Mouse (Mus musculus): ENCODE results near the gene Ankrd54. TPM values are rescaled to one million over a fixed set of nuclear protein-coding genes. Genes with fewer than 3 reads are reported as not detected.

The Ankrd54 gene
- polyA plus RNA-seq, 1 experiment from 2014 or later: 49.7 TPM

DNA sequence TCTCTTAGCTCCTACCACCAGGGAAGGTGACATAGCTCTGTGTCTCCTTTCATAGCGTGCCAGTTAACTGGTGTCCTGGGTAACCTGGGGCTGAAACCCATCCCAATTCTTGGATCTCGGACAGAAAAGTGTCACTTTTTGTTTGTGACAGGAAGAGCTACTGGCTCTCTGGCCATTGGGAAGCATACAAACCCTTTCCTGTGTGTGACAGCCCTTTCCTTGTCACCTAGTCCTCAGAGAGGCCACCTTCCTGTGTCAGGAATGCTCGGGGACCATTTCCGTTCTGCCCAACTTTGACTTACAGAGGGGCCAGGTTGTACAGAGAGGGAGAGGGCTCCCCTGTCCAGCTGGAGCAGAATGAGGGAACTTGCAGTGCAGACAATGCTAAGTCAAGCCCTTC lies 36.8 kb upstream of the Ankrd54 start:
- H3K9ac ChIP-seq: no peak overlapping the region
- peaks cover 2% of the 10 kb centered on the region; the same call in 1 of the 2 replicates for H3K36me3 ChIP-seq
- H3K4me3 ChIP-seq (replicated peaks): no peak overlapping the region
- peaks cover 32% of the 10 kb centered on the region for H3K4me1 ChIP-seq
- peak overlapping the region; percentile 88; the same call in 1 of the 2 replicates for H3K27ac ChIP-seq
- H3K4me2 ChIP-seq: no peak overlapping the region
- no peaks in the 10 kb centered on the region for H3K27me3 ChIP-seq (replicated peaks)
- no peak for ATAC-seq (ENCODE audit: insufficient read depth, low FRiP score, low read depth)
- 72% methylated on average over 4 of the region's 4 CpGs for WGBS
- H3K9me3 ChIP-seq: no peaks in the 10 kb centered on the region

DNA sequence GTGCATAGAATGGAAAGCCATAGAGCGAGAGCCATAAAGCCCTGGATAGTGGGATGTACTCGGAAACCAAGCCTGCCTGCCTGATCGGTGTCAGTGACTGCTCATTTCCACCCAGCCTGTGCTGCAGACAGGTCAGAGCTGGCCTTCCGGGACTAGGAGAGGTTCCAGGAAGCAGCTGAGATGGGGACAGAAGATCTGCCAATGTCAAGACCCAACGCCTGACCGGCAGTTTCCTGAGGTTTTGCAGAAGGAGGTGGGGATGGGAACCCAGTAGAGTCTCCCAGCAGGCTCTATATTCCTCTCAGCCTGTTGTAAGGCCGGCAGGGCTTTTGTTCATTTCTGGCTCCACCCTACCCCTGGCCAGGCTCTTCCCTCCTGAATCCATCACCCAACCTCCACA lies 36.2 kb upstream of the Ankrd54 start:
- H3K27me3 ChIP-seq (replicated peaks): no peaks in the 10 kb centered on the region
- peaks cover 32% of the 10 kb centered on the region for H3K4me1 ChIP-seq
- no peak overlapping the region for H3K4me3 ChIP-seq (replicated peaks)
- WGBS: 55% methylated on average over 7 of the region's 7 CpGs
- no peak for ATAC-seq (ENCODE audit: insufficient read depth, low FRiP score, low read depth)
- H3K9me3 ChIP-seq: no peaks in the 10 kb centered on the region
- H3K9ac ChIP-seq: no peak overlapping the region
- no peak overlapping the region for H3K4me2 ChIP-seq
- peaks cover 8% of the 10 kb centered on the region for H3K36me3 ChIP-seq
- H3K27ac ChIP-seq: peak overlapping the region; percentile 88

DNA sequence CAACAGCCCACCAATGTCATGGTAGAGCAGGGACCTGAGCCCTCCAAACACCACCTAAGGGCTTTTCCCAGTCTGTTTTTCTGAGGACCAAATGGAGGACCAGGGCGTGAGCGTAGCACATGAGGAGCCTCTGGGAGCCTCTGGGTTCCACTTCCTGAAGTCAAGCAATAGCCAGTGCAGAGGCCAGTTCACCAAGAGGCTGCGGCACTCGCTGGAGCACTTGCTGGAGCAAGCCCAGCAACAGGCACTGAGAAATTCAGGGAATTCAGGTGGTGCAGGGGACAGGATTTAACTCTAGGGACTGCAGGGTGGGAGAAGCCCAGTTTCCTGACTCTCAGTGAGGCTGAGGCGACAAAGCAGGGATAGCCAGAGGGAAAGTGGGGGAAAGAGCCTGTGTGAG lies 35.5 kb upstream of the Ankrd54 start:
- H3K4me2 ChIP-seq: 0 out of 2 replicates have a peak overlapping the region, but pooled peaks have one; percentile 6
- peaks cover 14% of the 10 kb centered on the region for H3K36me3 ChIP-seq
- WGBS: 62% methylated on average over 5 of the region's 5 CpGs
- no peak overlapping the region for H3K9ac ChIP-seq
- H3K4me1 ChIP-seq: peaks cover 32% of the 10 kb centered on the region
- H3K4me3 ChIP-seq (replicated peaks): no peak overlapping the region
- ATAC-seq (ENCODE audit: insufficient read depth, low FRiP score, low read depth): no peak
- H3K27me3 ChIP-seq (replicated peaks): no peaks in the 10 kb centered on the region
- H3K27ac ChIP-seq: peak overlapping the region; percentile 88
- H3K9me3 ChIP-seq: no peaks in the 10 kb centered on the region

DNA sequence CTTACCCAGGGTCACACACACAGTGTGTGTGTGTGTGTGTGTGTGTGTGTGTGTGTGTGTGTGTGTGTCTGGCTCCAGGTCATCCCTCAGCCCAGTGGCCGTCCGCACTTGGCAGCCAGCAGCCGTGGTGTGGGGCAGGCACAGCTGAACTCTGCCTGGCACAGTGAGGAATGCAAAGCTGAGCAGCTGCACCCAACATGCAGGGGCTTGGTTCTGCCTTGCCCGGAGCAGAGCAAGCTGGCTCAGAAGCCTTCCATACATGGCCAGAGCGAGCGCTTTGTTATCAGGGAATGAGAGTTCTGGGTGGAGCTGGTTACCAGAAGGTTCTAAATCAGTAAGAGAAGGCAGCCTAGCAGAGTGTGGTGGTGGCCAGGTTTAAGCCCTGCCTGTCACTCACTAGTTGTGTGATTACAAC lies 34.9 kb upstream of the Ankrd54 start:
- peaks cover 15% of the 10 kb centered on the region for H3K36me3 ChIP-seq
- ATAC-seq (ENCODE audit: insufficient read depth, low FRiP score, low read depth): peak; percentile 58
- no peaks in the 10 kb centered on the region for H3K9me3 ChIP-seq
- no peak overlapping the region for H3K9ac ChIP-seq
- WGBS: 15% methylated on average over 6 of the region's 6 CpGs
- H3K27ac ChIP-seq: peak overlapping the region; percentile 88
- H3K4me3 ChIP-seq (replicated peaks): no peak overlapping the region
- H3K4me2 ChIP-seq: peak overlapping the region; percentile 6
- peaks cover 33% of the 10 kb centered on the region for H3K4me1 ChIP-seq
- H3K27me3 ChIP-seq (replicated peaks): no peaks in the 10 kb centered on the region

GRCm38 (mm10) chr15:79097135-79097534 lies 34.4 kb upstream of the Ankrd54 start:
- no peak for ATAC-seq (ENCODE audit: insufficient read depth, low FRiP score, low read depth)
- H3K9ac ChIP-seq: no peak overlapping the region
- H3K9me3 ChIP-seq: no peaks in the 10 kb centered on the region
- H3K4me2 ChIP-seq: peak overlapping the region; percentile 6; the same call in 1 of the 2 replicates
- no peak overlapping the region for H3K4me3 ChIP-seq (replicated peaks)
- H3K4me1 ChIP-seq: peaks cover 35% of the 10 kb centered on the region
- 20% methylated on average over 2 of the region's 2 CpGs for WGBS
- peak overlapping the region; percentile 88 for H3K27ac ChIP-seq
- no peaks in the 10 kb centered on the region for H3K27me3 ChIP-seq (replicated peaks)
- peaks cover 16% of the 10 kb centered on the region for H3K36me3 ChIP-seq

DNA sequence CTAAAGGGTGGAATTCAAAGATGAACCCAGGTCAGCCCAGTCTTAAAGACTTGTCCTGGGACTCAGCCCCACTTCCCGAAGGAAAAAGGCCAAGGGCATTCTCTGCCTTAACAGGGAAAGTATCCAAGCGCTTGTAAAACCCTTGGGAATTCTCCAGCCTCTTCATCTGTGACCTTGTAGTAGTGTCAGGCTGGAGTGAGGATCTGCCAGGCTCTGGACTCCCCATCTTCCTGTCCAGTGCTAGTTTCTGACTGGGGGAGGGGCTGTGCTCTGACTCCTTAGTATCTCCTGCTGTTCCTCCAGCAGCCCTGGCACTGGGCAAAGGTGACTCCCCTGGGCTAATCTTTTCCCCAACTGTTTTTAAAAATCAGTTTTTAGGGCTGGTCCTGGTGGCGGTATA lies 33.9 kb upstream of the Ankrd54 start:
- WGBS: 46% methylated on average over 3 of the region's 3 CpGs
- peaks cover 38% of the 10 kb centered on the region for H3K4me1 ChIP-seq
- H3K36me3 ChIP-seq: peaks cover 21% of the 10 kb centered on the region
- no peak overlapping the region for H3K4me3 ChIP-seq (replicated peaks)
- no peak overlapping the region for H3K9ac ChIP-seq
- no peak for ATAC-seq (ENCODE audit: insufficient read depth, low FRiP score, low read depth)
- H3K9me3 ChIP-seq: no peaks in the 10 kb centered on the region
- H3K4me2 ChIP-seq: no peak overlapping the region
- no peaks in the 10 kb centered on the region for H3K27me3 ChIP-seq (replicated peaks)
- H3K27ac ChIP-seq: peak overlapping the region; percentile 88

GRCm38 (mm10) chr15:79095483-79095882 lies 32.8 kb upstream of the Ankrd54 start:
- Histone ChIP-seq H3K27ac (no peak overlapping the region), H3K4me1 (peaks cover 34% of the 10 kb centered on the region), H3K4me3 (replicated peaks) (no peak overlapping the region), H3K9ac (no peak overlapping the region), H3K36me3 (peaks cover 25% of the 10 kb centered on the region), H3K27me3 (replicated peaks) (no peaks in the 10 kb centered on the region), H3K9me3 (no peaks in the 10 kb centered on the region), H3K4me2 (no peak overlapping the region)
- 88% methylated on average over 5 of the region's 5 CpGs for WGBS
- no peak for ATAC-seq (ENCODE audit: insufficient read depth, low FRiP score, low read depth)

DNA sequence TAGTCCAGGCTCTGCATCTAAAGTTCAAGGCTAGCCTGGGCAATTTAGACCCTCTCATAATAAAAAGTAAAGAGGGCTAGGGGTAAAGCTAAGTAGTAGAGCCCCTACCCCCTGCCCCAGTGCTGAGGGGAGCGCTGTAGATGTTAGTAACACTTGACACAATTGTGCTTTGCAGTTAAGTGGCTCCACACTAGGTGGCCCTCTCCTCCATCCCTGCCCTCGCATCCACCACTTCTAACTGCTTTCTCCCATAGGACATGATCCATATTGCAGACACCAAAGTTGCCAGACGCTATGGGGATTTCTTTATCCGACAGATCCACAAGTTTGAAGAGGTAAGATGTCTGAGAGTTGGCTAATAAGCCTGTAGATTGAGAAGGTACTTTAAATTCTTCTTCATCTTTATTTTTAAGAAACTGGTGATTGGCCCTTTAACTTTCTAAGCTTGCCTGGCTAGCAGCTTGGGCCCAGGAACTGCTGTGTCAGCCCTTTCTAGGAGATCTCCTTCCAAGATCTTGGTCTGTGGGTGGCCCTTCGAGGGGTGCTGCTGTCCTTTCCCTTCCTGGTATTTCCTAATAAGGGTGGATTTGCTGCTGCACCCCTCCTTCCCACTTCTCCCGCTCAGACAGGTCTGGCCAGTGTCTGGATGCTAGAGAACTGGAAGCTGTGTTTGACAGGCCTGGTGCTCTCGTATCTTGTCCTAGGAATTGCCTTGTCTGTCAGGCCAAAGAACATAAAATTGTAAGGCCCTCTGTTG lies 30.6 kb upstream of the Ankrd54 start:
- 51% methylated on average over 7 of the region's 7 CpGs for WGBS

GRCm38 (mm10) chr15:79092284-79092683 lies 29.6 kb upstream of the Ankrd54 start:
- Histone ChIP-seq H3K27ac (peak overlapping the region; percentile 67; the same call in 1 of the 2 replicates), H3K9me3 (no peaks in the 10 kb centered on the region), H3K36me3 (peaks cover 47% of the 10 kb centered on the region), H3K27me3 (replicated peaks) (no peaks in the 10 kb centered on the region), H3K4me1 (peaks cover 16% of the 10 kb centered on the region), H3K9ac (no peak overlapping the region), H3K4me2 (no peak overlapping the region), H3K4me3 (replicated peaks) (no peak overlapping the region)
- ATAC-seq (ENCODE audit: insufficient read depth, low FRiP score, low read depth): no peak
- WGBS: 75% methylated on average over 6 of the region's 6 CpGs

More for the DNA sequence above, 30.6 kb upstream of the Ankrd54 start:
- H3K4me3 ChIP-seq (replicated peaks): no peak overlapping the region
- no peak overlapping the region for H3K4me2 ChIP-seq
- H3K36me3 ChIP-seq: peaks cover 41% of the 10 kb centered on the region
- no peak overlapping the region for H3K9ac ChIP-seq
- H3K9me3 ChIP-seq: no peaks in the 10 kb centered on the region
- no peaks in the 10 kb centered on the region for H3K27me3 ChIP-seq (replicated peaks)
- peak; percentile 45; the same call in 1 of the 2 replicates for ATAC-seq (ENCODE audit: insufficient read depth, low FRiP score, low read depth)
- H3K4me1 ChIP-seq: peaks cover 25% of the 10 kb centered on the region
- peak overlapping the region; percentile 67 for H3K27ac ChIP-seq

DNA sequence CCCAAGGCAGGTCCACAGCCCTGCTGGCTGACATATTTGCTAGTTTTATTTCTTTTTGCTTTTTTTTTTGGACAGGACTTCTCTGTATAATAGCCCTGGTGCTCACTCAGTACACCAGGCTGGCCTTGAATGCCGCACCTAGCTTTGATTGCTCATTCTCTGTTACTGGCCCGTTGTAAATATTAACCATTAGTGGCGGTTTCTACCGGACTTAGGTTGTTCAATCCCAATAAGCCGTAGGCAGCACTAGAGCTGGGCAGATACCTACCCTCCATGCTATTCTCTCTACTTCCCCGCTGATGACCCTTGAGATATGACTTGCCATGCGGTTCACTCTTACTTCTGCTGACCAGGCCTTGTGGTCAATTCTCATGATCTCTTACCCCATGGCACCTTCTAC lies 16.9 kb upstream of the Ankrd54 start:
- Histone ChIP-seq H3K27ac (no peak overlapping the region), H3K4me1 (peaks cover 12% of the 10 kb centered on the region), H3K4me2 (no peak overlapping the region), H3K4me3 (replicated peaks) (no peak overlapping the region), H3K9ac (no peak overlapping the region), H3K27me3 (replicated peaks) (no peaks in the 10 kb centered on the region), H3K9me3 (no peaks in the 10 kb centered on the region), H3K36me3 (peaks cover 77% of the 10 kb centered on the region)
- ATAC-seq (ENCODE audit: insufficient read depth, low FRiP score, low read depth): no peak
- 84% methylated on average over 7 of the region's 7 CpGs for WGBS

DNA sequence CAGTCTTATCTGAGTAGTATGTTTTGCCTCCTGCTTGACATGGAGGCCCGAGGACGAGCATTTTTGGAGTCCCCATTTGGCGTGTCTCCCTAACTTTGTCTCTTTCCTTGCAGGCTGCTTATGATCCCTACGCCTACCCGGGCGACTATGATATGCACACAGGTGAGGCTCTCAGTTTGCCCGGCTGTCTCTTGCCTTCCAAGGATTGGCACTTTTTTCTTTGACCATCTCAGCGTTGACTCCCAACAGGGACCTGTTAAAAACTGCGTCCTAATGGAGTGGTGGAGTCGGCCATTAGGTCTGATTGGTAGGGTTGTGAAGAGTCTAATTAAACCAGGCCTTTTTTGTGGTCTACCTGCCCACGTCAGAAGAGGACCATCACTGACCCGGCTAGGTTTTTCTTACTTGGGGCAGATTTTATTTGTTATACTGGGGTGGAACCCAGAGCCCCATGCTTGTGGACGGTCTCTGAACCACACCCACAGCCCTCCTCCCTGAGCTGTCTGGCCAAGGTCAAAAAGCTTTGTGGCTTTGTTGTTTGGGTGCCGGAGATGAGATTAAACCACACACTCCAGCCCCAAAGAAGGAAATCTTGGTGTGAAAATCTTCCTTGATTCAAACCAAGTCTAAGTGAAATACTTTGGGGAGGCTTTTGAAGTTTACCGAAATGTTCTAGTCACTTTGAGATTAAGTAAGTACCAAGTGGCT lies 13.1 kb upstream of the Ankrd54 start:
- peak overlapping the region; percentile 74 for H3K4me2 ChIP-seq
- H3K36me3 ChIP-seq: peaks cover 40% of the 10 kb centered on the region
- 29% methylated on average over 15 of the region's 15 CpGs for WGBS
- H3K4me1 ChIP-seq: peaks cover 16% of the 10 kb centered on the region
- H3K9me3 ChIP-seq: no peaks in the 10 kb centered on the region
- H3K4me3 ChIP-seq (replicated peaks): peak overlapping the region; percentile 92
- no peak for ATAC-seq (ENCODE audit: insufficient read depth, low FRiP score, low read depth)
- peak overlapping the region; percentile 79; the same call in 1 of the 2 replicates for H3K27ac ChIP-seq
- H3K9ac ChIP-seq: peak overlapping the region; percentile 81
- no peaks in the 10 kb centered on the region for H3K27me3 ChIP-seq (replicated peaks)

DNA sequence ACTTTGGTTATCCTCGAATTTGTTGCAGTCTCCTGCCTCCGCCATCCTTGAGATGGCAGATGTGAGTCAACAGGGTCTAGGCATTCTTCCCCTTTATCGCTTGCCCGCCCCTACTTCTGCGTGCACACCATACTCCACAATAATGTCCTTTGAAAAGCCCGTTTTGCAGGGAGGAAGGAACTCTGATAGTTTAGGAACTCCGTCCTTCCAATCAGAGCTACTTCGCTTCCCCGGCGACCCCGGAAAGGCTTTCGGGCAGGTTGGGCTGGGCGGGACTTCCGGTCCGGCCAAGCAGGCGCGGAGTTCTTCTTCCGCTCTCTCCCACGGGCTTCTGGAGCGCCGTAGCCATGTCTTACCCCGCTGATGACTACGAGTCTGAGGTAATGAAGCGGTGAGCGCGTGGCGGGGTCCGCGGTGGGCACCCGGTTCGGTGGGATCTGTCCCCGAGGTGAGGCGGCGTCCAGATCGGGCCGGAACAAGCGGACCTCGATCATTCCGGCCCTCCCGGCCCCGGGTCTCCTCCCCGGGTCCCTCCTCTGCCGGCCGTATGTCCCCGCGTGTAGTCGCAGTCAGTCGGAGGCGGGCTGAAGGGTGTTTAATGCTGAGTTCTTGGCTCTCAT lies 12.3 kb upstream of the Ankrd54 start, which contains the start of gene Eif3l:
Gene Eif3l (plus strand): TSS at position 267 of the 620 bp plus-strand sequence.
- Histone ChIP-seq H3K4me2 (peak within 1 kb of the TSS; percentile 74), H3K4me3 (replicated peaks) (peak within 1 kb of the TSS; percentile 92)

More for the DNA sequence above, 12.3 kb upstream of the Ankrd54 start, which contains the start of gene Eif3l:
- H3K9me3 ChIP-seq: no peaks in the 10 kb centered on the region
- no peaks in the 10 kb centered on the region for H3K27me3 ChIP-seq (replicated peaks)
- peak within 1 kb of the TSS; percentile 81 for H3K9ac ChIP-seq
- peak; percentile 86; the same call in 1 of the 2 replicates for ATAC-seq (ENCODE audit: insufficient read depth, low FRiP score, low read depth)
- H3K27ac ChIP-seq: peak within 1 kb of the TSS; percentile 79
- peaks cover 16% of the 10 kb centered on the region for H3K4me1 ChIP-seq
- WGBS: under 1% methylated on average over 49 of the region's 49 CpGs
- H3K36me3 ChIP-seq: peaks cover 35% of the 10 kb centered on the region
